Mouse (Mus musculus) liver, embryonic 16.5 days (tissue): ENCODE results near the gene Prss53. TPM values are rescaled to one million over a fixed set of nuclear protein-coding genes. Genes with fewer than 3 reads are reported as not detected.

Experiments used
- ATAC-seq: fragments of 200-750 bp; cut with Nextera tagmentation; 2 replicates; pipeline ENCODE4 v1.8.0; 2017; ENCODE audit warnings: low read depth, mild to moderate bottlenecking, moderate number of reproducible peaks, moderate library complexity
- H3K27ac ChIP-seq: fragments of 300-500 bp; sonication (generic); 2 replicates; pipeline ENCODE4 v1.5.1; 2014; ENCODE audit warnings: mild to moderate bottlenecking, low read length
- H3K27me3 ChIP-seq: fragments of 300-500 bp; sonication (generic); 2 replicates; pipeline ENCODE4 v1.6.1; 2014; ENCODE audit warnings: low read depth, low read length, mixed read lengths; ENCODE audit not compliant: control insufficient read depth, insufficient read depth
- H3K36me3 ChIP-seq: fragments of 300-500 bp; sonication (generic); 2 replicates; pipeline ENCODE4 v1.6.1; 2014; ENCODE audit warnings: mild to moderate bottlenecking; ENCODE audit not compliant: control insufficient read depth, insufficient read depth
- H3K4me1 ChIP-seq: fragments of 300-500 bp; sonication (generic); 2 replicates; pipeline ENCODE4 v1.6.1; 2014; ENCODE audit warnings: low read depth, low read length, mixed read lengths; ENCODE audit not compliant: control insufficient read depth
- H3K4me2 ChIP-seq: fragments of 300-500 bp; sonication (generic); 2 replicates; pipeline ENCODE4 v1.6.1; 2014; ENCODE audit warnings: low read depth, low read length, mixed read lengths
- H3K4me3 ChIP-seq: fragments of 300-500 bp; sonication (generic); 2 replicates; pipeline ENCODE4 v1.5.1; 2014; ENCODE audit warnings: low read depth, mild to moderate bottlenecking, low read length
- H3K9ac ChIP-seq: fragments of 300-500 bp; sonication (generic); 2 replicates; pipeline ENCODE4 v1.6.1; 2014; ENCODE audit warnings: low read depth, low read length
- H3K9me3 ChIP-seq: fragments of 300-500 bp; sonication (generic); replicated peaks from 2 replicates; pipeline ENCODE4 v1.6.1; 2016; ENCODE audit warnings: low read length; ENCODE audit not compliant: control insufficient read depth
- WGBS: fragments of 180-500 bp; shearing (Covaris S2); extraction: QIAGEN DNeasy Blood & Tissue Kit; methylation state at CpG from one replicate; pipeline ENCODE4 v1.1.7; 2014; ENCODE audit not compliant: insufficient replicate concordance; 5-methylcytosine and 5-hydroxymethylcytosine counted together
- polyA plus RNA-seq: library from polyadenylated mRNA; unstranded; fragments of >200 nt; fragmentation: Nextera tagmentation; extraction: Ambion mirVana; gene quantifications from 2 replicates; pipeline ENCODE4 v1.2.1, GENCODE M21; 2015

Prss53 gene
- polyA plus RNA-seq, 1 experiment from 2014 or later: 0.41 TPM

- no peak; the same call in 1 of the 2 replicates for ATAC-seq
- Histone ChIP-seq H3K9me3 (peaks cover 16% of the 10 kb centered on the region), H3K4me2 (peak overlapping the region; percentile 88), H3K4me1 (peaks cover 28% of the 10 kb centered on the region), H3K4me3 (peak overlapping the region; percentile 92), H3K27ac (peak overlapping the region; percentile 96), H3K36me3 (peaks cover 19% of the 10 kb centered on the region), H3K9ac (peak overlapping the region; percentile 96), H3K27me3 (no peaks in the 10 kb centered on the region)
- WGBS: 3% methylated on average over 20 of the region's 20 CpGs
Measured at GRCm38 (mm10) chr7:127874812-127875626, 15.8 kb downstream of the Prss53 start.

DNA sequence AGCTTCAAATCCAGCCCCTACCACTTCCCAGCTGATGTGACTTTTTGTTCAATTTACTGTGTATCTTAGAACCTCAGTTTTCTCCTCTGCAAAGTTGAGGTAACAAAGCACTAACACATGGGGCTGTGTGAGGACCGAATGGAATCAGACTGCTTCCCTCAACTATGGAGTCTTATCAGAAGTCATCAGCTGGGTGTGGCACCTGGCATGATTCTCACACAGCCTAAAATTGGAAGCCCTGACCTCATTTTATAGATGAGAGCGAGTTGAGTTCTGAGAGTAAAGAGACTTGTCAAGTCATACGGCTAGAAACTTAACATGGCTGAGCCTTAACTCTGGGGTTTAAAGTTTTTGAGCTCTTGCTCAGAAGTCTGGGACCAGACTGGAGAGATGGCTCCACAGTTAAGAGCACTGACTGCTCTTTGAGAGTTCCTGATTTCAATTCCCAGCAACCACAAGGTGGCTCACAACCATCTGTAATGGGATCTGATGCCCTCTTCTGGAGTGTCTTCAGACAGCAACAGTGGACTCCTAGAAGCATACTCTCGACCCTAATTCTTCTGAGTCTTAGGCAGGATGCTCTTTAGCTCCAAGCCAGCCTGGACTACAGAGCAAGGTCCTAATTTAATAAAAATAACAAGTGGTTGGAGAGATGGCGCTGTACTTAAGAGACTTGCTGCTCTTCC is 20.5 kb downstream of the Prss53 start:
- peaks cover 25% of the 10 kb centered on the region for H3K4me1 ChIP-seq
- no peaks in the 10 kb centered on the region for H3K9me3 ChIP-seq
- no peak overlapping the region for H3K4me2 ChIP-seq
- H3K27me3 ChIP-seq: no peaks in the 10 kb centered on the region
- 47% methylated on average over 5 of the region's 5 CpGs for whole genome bisulfite sequencing
- no peak overlapping the region for H3K4me3 ChIP-seq
- no peak for ATAC-seq
- H3K36me3 ChIP-seq: peaks cover 22% of the 10 kb centered on the region
- no peak overlapping the region for H3K9ac ChIP-seq
- no peak overlapping the region for H3K27ac ChIP-seq

DNA sequence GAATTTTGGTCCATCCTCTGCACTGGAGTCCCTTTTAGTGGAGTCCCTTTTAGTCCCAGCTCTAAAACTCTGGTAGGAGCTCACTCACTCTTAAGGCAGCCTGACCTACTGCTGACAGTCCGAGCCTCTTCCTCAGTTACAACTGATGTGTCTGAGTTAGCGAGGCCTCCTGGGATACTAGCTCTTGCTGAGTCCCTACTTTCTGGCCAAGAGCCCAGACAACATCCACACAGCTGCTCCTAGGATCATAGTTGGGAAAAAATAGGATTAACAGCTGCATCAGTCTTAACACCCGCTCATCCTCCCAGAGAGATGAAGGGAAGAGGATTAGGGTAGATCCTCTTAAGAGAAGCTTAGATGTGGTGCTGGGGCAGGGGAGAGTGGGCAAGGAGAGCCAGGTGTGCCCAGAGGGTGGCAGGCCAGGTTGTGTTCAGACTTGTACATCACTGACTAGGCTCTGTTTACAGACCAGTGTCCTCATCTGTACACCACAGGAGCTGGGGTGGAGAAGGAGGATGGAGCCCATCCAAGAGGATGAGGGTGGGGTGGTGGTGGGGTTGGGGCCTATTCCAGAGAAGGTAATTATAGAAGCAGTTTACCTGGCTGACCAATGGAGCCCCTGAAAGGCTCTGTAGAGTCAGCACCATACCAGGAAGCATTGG is 21.5 kb downstream of the Prss53 start:
- 85% methylated on average over 3 of the region's 3 CpGs for WGBS
- H3K4me2 ChIP-seq: no peak overlapping the region
- ATAC-seq: 0 out of 2 replicates have a peak, but pooled peaks have one; percentile 11
- H3K9me3 ChIP-seq: no peaks in the 10 kb centered on the region
- no peaks in the 10 kb centered on the region for H3K27me3 ChIP-seq
- H3K27ac ChIP-seq: no peak overlapping the region
- H3K4me1 ChIP-seq: peaks cover 16% of the 10 kb centered on the region
- peaks cover 22% of the 10 kb centered on the region for H3K36me3 ChIP-seq
- no peak overlapping the region for H3K4me3 ChIP-seq
- no peak overlapping the region for H3K9ac ChIP-seq

- H3K9me3 ChIP-seq: no peaks in the 10 kb centered on the region
- peaks cover 9% of the 10 kb centered on the region for H3K4me1 ChIP-seq
- no peak for ATAC-seq
- H3K9ac ChIP-seq: no peak overlapping the region
- peaks cover 22% of the 10 kb centered on the region for H3K36me3 ChIP-seq
- no peak overlapping the region for H3K4me3 ChIP-seq
- H3K4me2 ChIP-seq: no peak overlapping the region
- H3K27ac ChIP-seq: no peak overlapping the region
- H3K27me3 ChIP-seq: no peaks in the 10 kb centered on the region
- 91% methylated on average over 18 of the region's 18 CpGs for WGBS
Measured at GRCm38 (mm10) chr7:127867641-127868040, 23.1 kb downstream of the Prss53 start.

DNA sequence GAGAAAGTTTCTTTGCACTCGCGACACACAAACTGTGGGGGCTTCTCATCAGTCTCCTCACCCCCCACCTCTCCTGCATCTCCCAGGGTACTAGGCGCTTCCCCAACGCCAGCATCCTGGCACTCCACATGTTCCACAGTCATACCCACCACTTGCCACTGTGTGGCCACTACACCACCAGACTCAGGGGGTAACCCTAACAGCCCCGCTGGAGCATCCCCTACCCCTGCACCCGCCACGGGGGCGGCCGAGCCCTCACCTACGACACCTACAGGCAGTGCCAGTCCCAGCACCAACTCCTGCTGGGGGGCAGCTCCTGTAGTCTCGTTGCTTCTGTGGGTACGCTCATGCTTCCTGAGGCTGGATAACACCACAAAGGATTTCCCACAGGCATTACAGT is 24.3 kb downstream of the Prss53 start:
- Histone ChIP-seq H3K4me1 (peaks cover 6% of the 10 kb centered on the region), H3K27ac (no peak overlapping the region), H3K4me3 (no peak overlapping the region), H3K9me3 (no peaks in the 10 kb centered on the region), H3K36me3 (peaks cover 22% of the 10 kb centered on the region), H3K9ac (no peak overlapping the region), H3K27me3 (no peaks in the 10 kb centered on the region), H3K4me2 (no peak overlapping the region)
- 84% methylated on average over 12 of the region's 12 CpGs for WGBS
- ATAC-seq: no peak

DNA sequence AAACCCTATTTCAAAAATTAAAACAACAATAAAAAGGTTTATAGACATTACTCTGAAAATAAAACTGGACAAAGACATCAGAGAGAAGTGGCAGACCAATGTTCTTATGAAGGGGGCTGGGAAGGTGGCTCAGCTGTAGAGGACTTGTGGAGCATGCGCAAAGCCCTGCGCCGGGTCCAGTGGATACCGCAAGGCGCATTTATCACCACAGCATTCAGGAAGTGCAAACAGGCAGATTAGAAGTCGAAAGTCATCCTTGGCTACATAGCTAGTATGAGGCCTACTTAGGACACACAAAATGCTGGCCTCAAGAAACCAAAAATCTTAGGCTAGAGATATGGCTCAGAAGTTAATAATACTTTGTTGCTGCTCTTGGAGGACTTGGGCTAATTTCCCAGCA is 32.5 kb downstream of the Prss53 start:
- Histone ChIP-seq H3K4me1 (no peaks in the 10 kb centered on the region; the same call in 1 of the 2 replicates), H3K9ac (no peak overlapping the region), H3K4me2 (no peak overlapping the region), H3K4me3 (no peak overlapping the region), H3K9me3 (no peaks in the 10 kb centered on the region), H3K27me3 (no peaks in the 10 kb centered on the region), H3K27ac (no peak overlapping the region), H3K36me3 (no peaks in the 10 kb centered on the region)
- WGBS: 25% methylated on average over 6 of the region's 6 CpGs
- no peak; the same call in 1 of the 2 replicates for ATAC-seq

DNA sequence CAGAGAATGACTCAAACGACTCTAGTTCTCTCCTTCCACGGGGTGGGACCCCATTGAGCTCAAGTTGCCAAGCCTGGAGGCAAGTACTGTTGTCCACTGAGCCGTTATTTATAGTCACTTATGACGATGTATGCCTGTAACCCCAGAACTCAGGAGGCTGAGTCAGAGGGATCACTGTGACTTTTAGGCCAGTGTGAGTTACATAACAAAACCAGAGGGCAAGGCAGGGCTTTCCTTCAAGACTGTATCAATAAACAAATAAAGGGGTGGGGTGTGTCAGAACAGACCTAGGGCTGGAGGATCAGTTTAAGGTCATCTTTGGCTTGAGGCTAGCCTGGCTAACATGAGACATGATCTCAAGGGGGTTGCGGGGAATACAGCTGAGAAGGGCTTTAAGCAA is 39.9 kb downstream of the Prss53 start:
- no peak overlapping the region for H3K4me3 ChIP-seq
- H3K4me2 ChIP-seq: no peak overlapping the region
- no peaks in the 10 kb centered on the region for H3K27me3 ChIP-seq
- 60% methylated on average over 5 of the region's 5 CpGs for WGBS
- no peaks in the 10 kb centered on the region; the same call in 1 of the 2 replicates for H3K36me3 ChIP-seq
- no peak overlapping the region for H3K27ac ChIP-seq
- no peak overlapping the region for H3K9ac ChIP-seq
- H3K4me1 ChIP-seq: peaks cover 4% of the 10 kb centered on the region
- no peak for ATAC-seq
- no peaks in the 10 kb centered on the region for H3K9me3 ChIP-seq

GRCm38 (mm10) chr7:127849973-127850875 is 40.5 kb downstream of the Prss53 start:
- ATAC-seq: peak; percentile 48
- Histone ChIP-seq H3K4me1 (peaks cover 4% of the 10 kb centered on the region), H3K27me3 (no peaks in the 10 kb centered on the region), H3K4me2 (no peak overlapping the region), H3K27ac (no peak overlapping the region; the same call in 1 of the 2 replicates), H3K4me3 (no peak overlapping the region), H3K9me3 (no peaks in the 10 kb centered on the region), H3K36me3 (no peaks in the 10 kb centered on the region; the same call in 1 of the 2 replicates), H3K9ac (no peak overlapping the region)
- 31% methylated on average over 6 of the region's 6 CpGs for WGBS
